In the genomic region with DNA sequence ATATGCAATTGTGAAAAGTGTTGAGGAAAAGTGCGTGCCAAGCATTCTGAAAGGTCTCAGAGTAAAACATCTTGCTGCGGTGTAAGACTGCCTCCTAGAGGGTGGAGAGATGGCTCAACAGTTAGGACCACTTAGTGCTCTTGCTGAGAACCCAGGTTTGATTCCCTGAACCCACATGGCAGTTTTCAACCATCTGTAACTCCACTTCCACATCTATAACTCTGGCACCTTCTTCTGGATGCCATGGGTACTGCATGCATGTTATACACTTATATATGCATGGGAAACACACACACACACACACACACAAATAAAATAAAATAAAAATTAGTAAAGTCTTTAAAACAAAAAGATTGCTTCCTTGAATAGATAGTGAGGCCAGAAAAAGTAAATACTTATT, we compare ENCODE assay signal across 9 mouse cellular contexts.
DNase-seq lines count a peak whose midpoint lies in the region; ATAC-seq and TF ChIP-seq lines count a peak whose summit lies in the region.
"Had no signal": no experiment of that assay in that cellular context is flagged by ENCODE, and none has a peak within 500 bp of the region (broad histone marks: within the 10 kb centered on the region; RNA-seq: fewer than 3 reads in every experiment).

No protein-coding gene starts in this region.

- no peak for TF ChIP-seq POLR2A in kidney, adult 2 months (IDR thresholded peaks at IDR 0.05; ENCODE audit: low read depth, low read length)
- no peak for TF ChIP-seq POLR2A in limb, embryonic 14.5 days (IDR thresholded peaks at IDR 0.05; ENCODE audit: borderline replicate concordance, extremely low read depth, insufficient read depth, insufficient read length)

- H3K4me1 ChIP-seq in kidney, adult 2 months (ENCODE audit: control insufficient read depth, insufficient read depth, low read length), result no peaks in the 10 kb centered on the region
- no peaks in the 10 kb centered on the region for H3K4me1 ChIP-seq in kidney, embryonic 16.5 days (ENCODE audit: insufficient read depth, low read length)
- no peaks in the 10 kb centered on the region for H3K4me1 ChIP-seq in limb, embryonic 14.5 days (ENCODE audit: control insufficient read depth, insufficient read depth, low read length)
- H3K4me1 ChIP-seq: embryonic facial prominence, embryonic 15.5 days had no signal

- WGBS in kidney, adult 2 months, result 83% methylated on average over 2 of the region's 2 CpGs
- WGBS in kidney, embryonic 16.5 days, result 89% methylated on average over 2 of the region's 2 CpGs
- 85% methylated on average over 2 of the region's 2 CpGs for WGBS in limb, embryonic 14.5 days

- H3K9ac ChIP-seq in kidney, embryonic 16.5 days (replicated peaks; ENCODE audit: low read length), result no peak overlapping the region
- no peak overlapping the region for H3K9ac ChIP-seq in limb, embryonic 14.5 days (ENCODE audit: low read depth, low read length, severe bottlenecking)
- H3K9ac ChIP-seq: embryonic facial prominence, embryonic 15.5 days had no signal

- peaks cover 4% of the 10 kb centered on the region; the same call in 1 of the 2 replicates for H3K36me3 ChIP-seq in kidney, adult 2 months (ENCODE audit: control insufficient read depth, insufficient read depth, low read length)
- peaks cover 10% of the 10 kb centered on the region; the same call in 1 of the 2 replicates for H3K36me3 ChIP-seq in kidney, embryonic 16.5 days (ENCODE audit: insufficient read depth, low read length)
- peaks cover 5% of the 10 kb centered on the region for H3K36me3 ChIP-seq in limb, embryonic 14.5 days (ENCODE audit: control insufficient read depth, insufficient read depth, low read length)

- no peak overlapping the region for H3K4me3 ChIP-seq in kidney, adult 2 months (ENCODE audit: insufficient read depth, low read depth, low read length)
- H3K4me3 ChIP-seq in kidney, embryonic 16.5 days (ENCODE audit: low read length), result no peak overlapping the region
- H3K4me3 ChIP-seq in limb, embryonic 14.5 days (replicated peaks; ENCODE audit: low read length), result no peak overlapping the region
- H3K4me3 ChIP-seq: embryonic facial prominence, embryonic 15.5 days had no signal

- H3K9me3 ChIP-seq in kidney, embryonic 16.5 days (ENCODE audit: low read length), result no peaks in the 10 kb centered on the region
- H3K9me3 ChIP-seq in limb, embryonic 14.5 days (ENCODE audit: control insufficient read depth, low read length), result no peaks in the 10 kb centered on the region
- H3K9me3 ChIP-seq: embryonic facial prominence, embryonic 15.5 days had no signal

- H3K4me2 ChIP-seq in kidney, embryonic 16.5 days (replicated peaks; ENCODE audit: low read depth, low read length), result no peak overlapping the region
- no peak overlapping the region for H3K4me2 ChIP-seq in limb, embryonic 14.5 days (replicated peaks; ENCODE audit: low read depth, low read length, severe bottlenecking)
- H3K4me2 ChIP-seq: embryonic facial prominence, embryonic 15.5 days had no signal

- H3K27me3 ChIP-seq in kidney, adult 2 months (replicated peaks; ENCODE audit: control insufficient read depth, insufficient read depth, low read length), result no peaks in the 10 kb centered on the region
- no peaks in the 10 kb centered on the region; the same call in 1 of the 2 replicates for H3K27me3 ChIP-seq in kidney, embryonic 16.5 days (ENCODE audit: insufficient read depth, low read length)
- H3K27me3 ChIP-seq in limb, embryonic 14.5 days (ENCODE audit: control insufficient read depth, insufficient read depth, low read length), result no peaks in the 10 kb centered on the region
- H3K27me3 ChIP-seq: embryonic facial prominence, embryonic 15.5 days had no signal

- no peak overlapping the region for H3K27ac ChIP-seq in kidney, adult 2 months (ENCODE audit: insufficient read depth, low read depth, low read length)
- H3K27ac ChIP-seq in kidney, embryonic 16.5 days (ENCODE audit: low read length), result no peak overlapping the region
- no peak overlapping the region for H3K27ac ChIP-seq in limb, embryonic 14.5 days (replicated peaks; ENCODE audit: low read depth, low read length)
- H3K27ac ChIP-seq: embryonic facial prominence, embryonic 15.5 days had no signal

- peak; percentile 34 for DNase-seq in kidney, adult 2 months
- DNase-seq in ES-CJ7 (ENCODE audit: low read depth, low spot score), result peak; percentile 56
- peak; percentile 21 for DNase-seq in brain, adult 2 months (ENCODE audit: low read depth, low spot score)
- peak; percentile 18 for DNase-seq in limb, embryonic 14.5 days (ENCODE audit: low spot score)
- DNase-seq in ovary, adult 18-20 months (ENCODE audit: low spot score), result no peak
- DNase-seq in urinary bladder, postnatal 36 days (ENCODE audit: low spot score in 2 of 2), result no peak

- TF ChIP-seq CTCF in kidney, adult 2 months (conservative IDR thresholded peaks at IDR 0.05; ENCODE audit: insufficient read depth, insufficient read length, low read depth, low read length), result peak; percentile 20; the same call in 1 of the 2 replicates

- no peak for ATAC-seq in kidney, embryonic 16.5 days (ENCODE audit: low FRiP score, low TSS enrichment)
- no peak for ATAC-seq in limb, embryonic 14.5 days (ENCODE audit: low FRiP score, low read depth)
- no peak; the same call in 1 of the 2 replicates for ATAC-seq in monocyte, adult 5-6 weeks (replicated peaks; ENCODE audit: insufficient number of reproducible peaks, low FRiP score, low TSS enrichment, poor library complexity, severe bottlenecking)

Comparison
In these comparisons a context has a peak if more than half of its experiments do, and no peak if none do; other contexts are left out.
1. DNase-seq: peak in kidney, adult 2 months (single experiment), ES-CJ7 (single experiment), brain, adult 2 months (single experiment) and limb, embryonic 14.5 days (single experiment); none in ovary, adult 18-20 months (single experiment) and urinary bladder, postnatal 36 days (0 of 2).